Mouse (Mus musculus) liver, embryonic 14.5 days (tissue): ENCODE results near the gene Eng. TPM values are rescaled to one million over a fixed set of nuclear protein-coding genes. Genes with fewer than 3 reads are reported as not detected.
A peak's percentile ranks its signal among the peaks of the same experiment; 100 is the strongest.

Experiments used
- ATAC-seq: fragments of 200-750 bp; cut with Nextera tagmentation; 2 replicates; pipeline ENCODE4 v1.8.0; 2017; ENCODE audit warnings: moderate number of reproducible peaks, mild to moderate bottlenecking, moderate library complexity; ENCODE audit not compliant: insufficient read depth
- DNase-seq, 3 experiments: peaks; one replicate each; pipeline ENCODE4 v3.0.0-alpha.2; 2012 to 2013; ENCODE audit warnings: low read depth in 3 of 3, low spot score in 3 of 3
- H3K27ac ChIP-seq: fragments of 300-500 bp; sonication (generic); 2 replicates; pipeline ENCODE4 v1.5.1; 2014; ENCODE audit warnings: moderate library complexity, mild to moderate bottlenecking, control low read depth, inconsistent platforms
- H3K27me3 ChIP-seq: fragments of 300-500 bp; sonication (generic); 2 replicates; pipeline ENCODE4 v1.6.1; 2014; ENCODE audit warnings: mild to moderate bottlenecking, low read length, moderate library complexity; ENCODE audit not compliant: control insufficient read depth, insufficient read depth
- H3K36me3 ChIP-seq: fragments of 300-500 bp; sonication (generic); replicated peaks from 2 replicates; pipeline ENCODE4 v1.6.1; 2014; ENCODE audit warnings: low read depth; ENCODE audit not compliant: control insufficient read depth, insufficient read depth
- H3K4me1 ChIP-seq, 2 experiments: fragments of 200-500 bp in 1 of 2; fragments of 300-500 bp in 1 of 2; sonication (generic) in 1 of 2; replicated peaks; 2 replicates each; pipeline ENCODE4 v1.6.1; 2012 to 2014; ENCODE audit warnings: antibody characterized with exemption in 1 of 2, inconsistent platforms in 1 of 2, low read length in 1 of 2; ENCODE audit not compliant: control insufficient read depth in 2 of 2, insufficient read depth in 2 of 2
- H3K4me2 ChIP-seq: fragments of 300-500 bp; sonication (generic); 2 replicates; pipeline ENCODE4 v1.6.1; 2014; ENCODE audit warnings: low read depth, mild to moderate bottlenecking, control low read depth, moderate library complexity
- H3K4me3 ChIP-seq, 2 experiments: fragments of 200-500 bp in 1 of 2; fragments of 300-500 bp in 1 of 2; sonication (generic) in 1 of 2; 2 replicates each; pipeline ENCODE4 v1.5.1; 2012 to 2014; ENCODE audit warnings: low read depth in 2 of 2, low read length in 2 of 2, mild to moderate bottlenecking in 2 of 2, control low read depth in 1 of 2, inconsistent platforms in 1 of 2, moderate library complexity in 1 of 2; ENCODE audit not compliant: insufficient read depth in 1 of 2
- H3K9ac ChIP-seq: fragments of 300-500 bp; sonication (generic); replicated peaks from 2 replicates; pipeline ENCODE4 v1.6.1; 2014; ENCODE audit warnings: mild to moderate bottlenecking, control low read depth, moderate library complexity
- H3K9me3 ChIP-seq: fragments of 300-500 bp; sonication (generic); 2 replicates; pipeline ENCODE4 v1.6.1; 2016; ENCODE audit warnings: low read length, mixed read lengths; ENCODE audit not compliant: control insufficient read depth
- CTCF ChIP-seq: IDR thresholded peaks from 2 replicates; pipeline ENCODE4 v1.5.1; 2016; ENCODE audit warnings: antibody characterized with exemption, low read depth, control low read depth
- EP300 ChIP-seq: IDR thresholded peaks from 2 replicates; pipeline ENCODE4 v1.6.1; 2016; ENCODE audit warnings: antibody characterized with exemption, low read depth
- WGBS: fragments of 180-500 bp; shearing (Covaris S2); extraction: QIAGEN DNeasy Blood & Tissue Kit; methylation state at CpG from one replicate; pipeline ENCODE4 v1.1.7; 2014; ENCODE audit not compliant: insufficient replicate concordance; 5-methylcytosine and 5-hydroxymethylcytosine counted together
- polyA plus RNA-seq, 2 experiments: library from polyadenylated mRNA; depleted of rRNA in 1 of 2; stranded (reverse) in 1 of 2; unstranded in 1 of 2; fragments of >200 nt; fragmentation: Nextera tagmentation in 1 of 2; extraction: Ambion mirVana in 1 of 2; gene quantifications; 2 replicates each; pipeline versions ENCODE4 v1.2.1 to v1.2.3; 2012 to 2014

Gene Eng
- polyA plus RNA-seq, 2 experiments: 13.9 to 15.4 TPM

DNA sequence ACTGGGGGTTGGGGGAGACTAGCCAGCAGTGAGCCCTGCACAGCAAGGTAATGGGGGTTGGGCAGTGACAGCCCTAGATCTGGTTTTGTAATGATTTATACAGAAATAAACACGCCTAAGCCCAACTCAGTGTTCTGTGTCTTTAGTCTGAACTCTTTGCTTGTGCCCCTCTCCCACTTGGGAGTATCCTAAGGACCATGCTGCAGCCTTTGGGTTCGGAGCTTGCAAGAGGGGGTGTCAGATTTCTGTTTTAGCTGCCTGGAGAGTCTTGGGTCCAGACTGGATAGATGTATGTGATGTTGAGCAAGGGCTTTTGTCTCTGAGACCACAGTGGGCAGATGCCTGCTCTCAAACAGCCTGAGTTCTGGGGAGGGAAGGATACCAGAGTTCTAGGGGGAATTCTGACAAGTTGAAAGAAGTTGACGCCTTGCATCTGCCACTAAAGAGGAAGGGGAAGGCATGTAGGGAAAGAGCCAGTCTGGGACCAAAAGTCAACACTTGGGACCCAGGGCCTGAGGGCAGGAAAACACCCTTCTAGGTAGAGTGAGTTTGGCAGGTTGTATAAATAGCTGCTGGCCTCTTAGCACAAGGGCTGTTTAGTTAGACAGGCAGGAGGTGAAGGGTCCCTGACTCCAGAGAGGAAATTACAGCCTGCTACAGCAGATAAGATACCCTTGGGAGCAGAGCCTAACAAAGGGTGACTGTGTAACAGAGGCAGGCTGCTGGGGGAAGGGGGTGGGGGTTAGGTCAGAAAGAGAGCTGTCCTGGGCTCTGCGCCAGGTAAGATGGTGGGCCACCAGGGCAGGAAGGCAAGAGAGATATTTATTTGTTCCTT, 25.5 kb upstream of the Eng start:
- Histone ChIP-seq H3K27ac (no peak overlapping the region), H3K36me3 (peaks cover 6% of the 10 kb centered on the region), H3K4me3 (no peak overlapping the region), H3K27me3 (no peaks in the 10 kb centered on the region), H3K4me1 (peaks cover 0 to 26% of the 10 kb centered on the region in 2 experiments; a peak in 3 of 4 replicates), H3K9me3 (peaks cover 2% of the 10 kb centered on the region), H3K9ac (no peak overlapping the region), H3K4me2 (no peak overlapping the region)
- TF ChIP-seq CTCF: no peak
- TF ChIP-seq EP300: no peak
- DNase-seq (no peak), ATAC-seq (peak; percentile 56)
- 35% methylated on average over 4 of the region's 4 CpGs for WGBS

GRCm38 (mm10) chr2:32621517-32621859, 24.9 kb upstream of the Eng start, which contains the start of gene Ak1:
TSS of gene Ak1 (plus strand) at chr2:32621758.
- no peak within 1 kb of the TSS for H3K9ac ChIP-seq
- no peak within 1 kb of the TSS for H3K4me2 ChIP-seq
- 33% methylated on average over 7 of the region's 7 CpGs for WGBS
- H3K4me3 ChIP-seq: no peak within 1 kb of the TSS
- no peak for TF ChIP-seq EP300
- no peak within 1 kb of the TSS for H3K27ac ChIP-seq
- H3K9me3 ChIP-seq: peaks cover 2% of the 10 kb centered on the region
- H3K4me1 ChIP-seq: peaks cover 0 to 26% of the 10 kb centered on the region in 2 experiments; a peak in 3 of 4 replicates
- no peak for ATAC-seq
- H3K27me3 ChIP-seq: no peaks in the 10 kb centered on the region
- no peak for DNase-seq
- H3K36me3 ChIP-seq: peaks cover 6% of the 10 kb centered on the region

- TF ChIP-seq EP300 (no peak), CTCF (no peak)
- Histone ChIP-seq H3K9ac (no peak overlapping the region), H3K27me3 (no peaks in the 10 kb centered on the region), H3K36me3 (no peaks in the 10 kb centered on the region), H3K4me1 (peaks cover 0 to 26% of the 10 kb centered on the region in 2 experiments; a peak in 3 of 4 replicates), H3K27ac (no peak overlapping the region), H3K9me3 (no peaks in the 10 kb centered on the region), H3K4me2 (no peak overlapping the region), H3K4me3 (no peak overlapping the region)
- ATAC-seq (no peak), DNase-seq (no peak)
- 57% methylated on average over 5 of the region's 5 CpGs for WGBS
These were observed 22.2 kb upstream of the Eng start for GRCm38 (mm10) chr2:32624111-32624748.

DNA sequence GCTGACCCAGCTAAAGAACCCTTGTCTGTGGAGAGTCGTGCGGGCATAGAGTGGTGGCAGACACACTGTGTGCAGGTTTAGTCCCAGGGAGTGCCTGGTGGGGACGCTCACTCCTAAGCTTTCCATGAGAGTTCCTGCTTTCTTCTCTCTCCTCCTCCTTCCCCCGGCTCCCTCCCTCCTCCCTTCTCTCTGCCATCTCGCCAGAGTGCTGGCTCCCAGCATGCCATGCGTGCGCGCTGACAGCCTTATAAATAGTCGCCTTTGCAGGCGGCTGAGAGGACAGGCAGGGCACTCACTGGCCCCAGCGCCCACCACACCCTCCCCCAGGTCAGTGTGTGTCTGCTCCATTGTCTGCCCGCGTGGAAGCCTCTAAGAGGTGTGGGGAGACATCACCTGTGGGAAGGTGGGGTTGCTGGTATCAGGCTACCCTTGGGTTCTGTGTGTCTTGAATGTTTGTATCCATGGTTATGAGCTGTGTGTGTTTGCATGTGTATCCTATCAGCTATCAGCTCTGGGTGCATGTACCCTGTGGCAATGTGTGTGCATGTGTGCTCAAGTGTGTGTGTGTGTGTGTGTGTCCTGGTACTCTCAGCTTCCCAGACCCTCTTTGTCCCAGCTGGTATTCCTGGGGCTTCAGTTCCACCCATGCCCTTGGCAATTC, 21.1 kb upstream of the Eng start:
- TF ChIP-seq EP300 (no peak), CTCF (no peak)
- Histone ChIP-seq H3K27me3 (no peaks in the 10 kb centered on the region), H3K9ac (no peak overlapping the region), H3K9me3 (no peaks in the 10 kb centered on the region), H3K4me3 (0 out of 4 replicates have a peak overlapping the region, but pooled peaks of 1 of the 2 experiments have one; percentile 1), H3K4me1 (peaks cover 0 to 24% of the 10 kb centered on the region in 2 experiments; a peak in 3 of 4 replicates), H3K36me3 (no peaks in the 10 kb centered on the region), H3K4me2 (peak overlapping the region; percentile 47), H3K27ac (no peak overlapping the region)
- DNase-seq (no peak), ATAC-seq (0 out of 2 replicates have a peak, but pooled peaks have one; percentile 14)
- WGBS: 5% methylated on average over 13 of the region's 13 CpGs
